Mouse (Mus musculus): ENCODE results near the gene Map3k14. TPM values are rescaled to one million over a fixed set of nuclear protein-coding genes. Genes with fewer than 3 reads are reported as not detected.

The Map3k14 gene
- polyA plus RNA-seq, 1 experiment, result 49.6 TPM

DNA sequence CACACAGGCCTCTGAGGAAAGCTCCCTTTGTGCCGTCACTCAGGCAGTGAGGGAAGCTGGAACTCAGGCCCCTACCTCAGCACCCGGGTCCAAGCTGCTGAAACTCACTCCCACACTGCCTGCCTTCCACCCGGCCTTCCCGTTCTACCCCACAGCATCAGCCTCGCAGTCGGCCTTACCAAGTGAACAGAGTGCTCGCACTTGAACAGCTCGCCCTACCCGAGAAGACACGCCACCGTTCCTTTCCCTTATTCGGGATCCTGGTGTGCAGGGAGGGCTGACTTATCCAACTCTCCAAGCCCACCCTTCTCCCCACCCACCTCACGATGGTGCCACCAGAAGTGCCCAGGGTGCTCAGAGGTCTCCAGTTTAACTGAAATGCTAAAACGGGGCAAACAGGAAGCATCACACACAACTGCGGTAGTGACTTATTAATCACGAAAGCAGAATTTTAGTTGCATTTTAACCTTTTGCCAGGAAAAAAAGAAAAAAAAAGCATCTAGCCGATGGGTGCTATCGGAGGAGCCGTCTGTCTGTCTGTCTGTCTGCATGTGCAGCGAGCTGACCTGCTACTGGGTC, 2.8 kb downstream of the Map3k14 start:
- H3K4me1 ChIP-seq (ENCODE audit: control insufficient read depth, insufficient read depth, insufficient read length), result peaks cover 28% of the 10 kb centered on the region; the same call in 1 of the 2 replicates
- no peaks in the 10 kb centered on the region for H3K27me3 ChIP-seq (ENCODE audit: control insufficient read depth, insufficient read depth, low read length)
- WGBS, result 4% methylated on average over 20 of the region's 20 CpGs
- H3K4me3 ChIP-seq (ENCODE audit: extremely low read depth, insufficient read depth, insufficient read length), result peak overlapping the region; percentile 62
- peak overlapping the region; percentile 86 for H3K27ac ChIP-seq (ENCODE audit: insufficient read depth, low read length)
- TF ChIP-seq POLR2A (IDR thresholded peaks at IDR 0.05; ENCODE audit: low read depth, low read length) (no peak), CTCF (IDR thresholded peaks at IDR 0.05; ENCODE audit: extremely low read depth, insufficient read depth, insufficient read length, insufficient replicate concordance) (no peak)
- H3K36me3 ChIP-seq (ENCODE audit: control insufficient read depth, insufficient read depth, low read length), result no peaks in the 10 kb centered on the region
- DNase-seq (ENCODE audit: low read depth in 1 of 2, low spot score in 2 of 2), result no peak

DNA sequence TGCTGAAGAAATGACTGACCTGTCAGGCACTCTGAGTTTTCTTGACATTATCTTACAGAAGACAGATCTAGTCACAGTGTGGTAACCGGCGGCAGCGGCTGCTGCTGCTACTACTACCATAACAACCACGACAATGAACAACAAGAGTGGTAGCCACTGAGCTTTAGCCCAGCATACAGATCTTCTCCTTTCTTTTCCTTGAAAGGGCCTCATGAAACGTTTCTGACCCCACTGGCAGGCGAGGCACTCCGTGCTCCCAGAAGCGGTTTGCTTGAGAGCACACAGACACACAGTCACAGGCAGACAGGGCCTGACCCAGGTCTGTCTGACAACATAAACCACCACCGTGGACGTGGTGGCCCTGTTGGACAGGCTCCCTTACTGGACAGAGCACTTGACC, 3.7 kb downstream of the Map3k14 start:
- no peak for DNase-seq (ENCODE audit: low read depth in 1 of 2, low spot score in 2 of 2)
- Histone ChIP-seq H3K27me3 (ENCODE audit: control insufficient read depth, insufficient read depth, low read length) (no peaks in the 10 kb centered on the region), H3K4me1 (ENCODE audit: control insufficient read depth, insufficient read depth, insufficient read length) (peaks cover 35% of the 10 kb centered on the region; the same call in 1 of the 2 replicates), H3K4me3 (ENCODE audit: extremely low read depth, insufficient read depth, insufficient read length) (peak overlapping the region; percentile 41), H3K27ac (ENCODE audit: insufficient read depth, low read length) (peak overlapping the region; percentile 92), H3K36me3 (ENCODE audit: control insufficient read depth, insufficient read depth, low read length) (no peaks in the 10 kb centered on the region)
- WGBS, result 13% methylated on average over 10 of the region's 10 CpGs
- TF ChIP-seq CTCF (IDR thresholded peaks at IDR 0.05; ENCODE audit: extremely low read depth, insufficient read depth, insufficient read length, insufficient replicate concordance), result no peak
- no peak for TF ChIP-seq POLR2A (IDR thresholded peaks at IDR 0.05; ENCODE audit: low read depth, low read length)

DNA sequence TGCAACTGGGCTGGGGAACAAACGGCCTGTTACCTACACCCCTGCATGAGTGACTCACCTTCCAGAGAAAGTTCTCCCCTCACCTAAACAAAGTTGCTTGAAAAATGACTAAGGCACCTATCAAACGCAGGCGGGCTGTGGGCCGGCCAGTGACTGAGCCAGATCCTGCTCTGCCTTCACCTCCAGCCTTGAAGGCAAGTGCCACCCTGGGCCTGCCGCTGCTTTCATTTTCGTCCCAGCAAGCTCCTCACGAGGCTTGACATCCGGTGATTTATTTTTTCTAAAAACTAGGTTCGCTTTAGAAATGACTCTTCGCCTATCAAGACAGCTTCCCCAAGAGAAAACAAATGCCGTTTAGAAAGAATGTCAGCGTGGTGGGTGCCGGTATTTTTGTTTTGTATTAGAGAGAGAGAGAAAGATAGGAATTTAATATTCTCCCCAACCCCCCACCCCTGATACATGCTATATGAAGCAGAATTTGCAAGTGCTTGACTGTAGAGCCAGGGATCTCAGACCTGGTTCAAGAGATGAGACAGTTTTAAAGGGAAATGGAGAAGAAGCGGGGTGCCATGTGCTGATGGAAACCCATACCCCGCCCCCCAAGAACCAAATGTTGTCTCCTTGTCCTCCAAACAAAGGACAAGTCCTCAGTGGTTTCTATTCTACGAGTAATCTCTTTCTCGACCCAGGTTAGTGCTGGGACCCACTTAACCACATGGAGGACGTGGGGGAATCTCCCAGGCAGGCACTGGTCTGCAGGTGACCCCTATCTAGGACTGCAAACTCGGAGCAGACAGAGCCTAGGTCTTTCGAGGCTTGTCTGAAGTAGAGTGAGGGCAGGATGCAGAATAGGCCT, 4.6 kb downstream of the Map3k14 start:
- no peaks in the 10 kb centered on the region for H3K27me3 ChIP-seq (ENCODE audit: control insufficient read depth, insufficient read depth, low read length)
- TF ChIP-seq CTCF (IDR thresholded peaks at IDR 0.05; ENCODE audit: extremely low read depth, insufficient read depth, insufficient read length, insufficient replicate concordance) (no peak), POLR2A (IDR thresholded peaks at IDR 0.05; ENCODE audit: low read depth, low read length) (peak; percentile 33; the same call in 1 of the 2 replicates)
- peak overlapping the region; percentile 48 for H3K4me3 ChIP-seq (ENCODE audit: extremely low read depth, insufficient read depth, insufficient read length)
- peak; percentile 70 to 74 for DNase-seq (ENCODE audit: low read depth in 1 of 2, low spot score in 2 of 2)
- peaks cover 39% of the 10 kb centered on the region; the same call in 1 of the 2 replicates for H3K4me1 ChIP-seq (ENCODE audit: control insufficient read depth, insufficient read depth, insufficient read length)
- WGBS, result 3% methylated on average over 20 of the region's 20 CpGs
- no peaks in the 10 kb centered on the region for H3K36me3 ChIP-seq (ENCODE audit: control insufficient read depth, insufficient read depth, low read length)
- peak overlapping the region; percentile 92 for H3K27ac ChIP-seq (ENCODE audit: insufficient read depth, low read length)

DNA sequence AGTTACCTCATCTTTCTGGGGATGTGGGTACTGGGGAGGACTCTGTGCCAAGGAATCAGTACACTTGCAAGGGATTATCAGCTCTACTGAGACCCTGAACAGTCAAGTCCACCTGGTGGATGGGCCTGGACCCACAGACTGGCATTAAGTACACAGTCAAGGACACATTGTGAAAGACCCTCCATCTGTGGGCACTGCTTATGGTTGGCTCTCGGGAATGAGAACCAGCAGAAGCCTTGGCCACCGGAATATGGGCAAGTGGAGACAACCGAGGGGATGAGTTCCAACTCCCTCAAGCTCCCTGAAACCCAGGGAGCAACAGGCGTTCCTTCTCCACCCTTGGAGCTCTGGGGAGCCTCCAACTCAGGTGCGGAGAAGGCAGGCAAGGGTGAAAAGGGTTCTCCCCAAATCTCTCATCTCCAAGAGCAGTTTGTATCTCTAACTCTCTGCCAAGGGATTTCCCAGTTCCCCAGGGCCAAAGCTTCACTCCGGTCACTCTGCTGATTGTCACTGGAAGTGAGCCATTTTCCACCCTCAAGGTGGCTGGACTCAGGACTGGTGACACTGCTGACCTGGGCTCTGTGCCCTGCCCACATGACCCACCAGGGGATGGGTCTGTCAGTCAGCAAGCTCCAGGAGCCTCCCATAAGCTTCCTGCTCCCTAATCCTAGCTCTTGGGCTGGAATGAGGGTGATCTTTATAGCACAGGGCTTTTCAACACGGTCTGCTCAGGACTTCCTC, 5.4 kb downstream of the Map3k14 start:
- H3K4me1 ChIP-seq (ENCODE audit: control insufficient read depth, insufficient read depth, insufficient read length), result peaks cover 46% of the 10 kb centered on the region; the same call in 1 of the 2 replicates
- WGBS, result 72% methylated on average over 7 of the region's 7 CpGs
- TF ChIP-seq POLR2A (IDR thresholded peaks at IDR 0.05; ENCODE audit: low read depth, low read length) (no peak), CTCF (IDR thresholded peaks at IDR 0.05; ENCODE audit: extremely low read depth, insufficient read depth, insufficient read length, insufficient replicate concordance) (no peak)
- H3K27me3 ChIP-seq (ENCODE audit: control insufficient read depth, insufficient read depth, low read length), result no peaks in the 10 kb centered on the region
- DNase-seq (ENCODE audit: low read depth in 1 of 2, low spot score in 2 of 2), result no peak
- H3K27ac ChIP-seq (ENCODE audit: insufficient read depth, low read length), result peak overlapping the region; percentile 92
- peak overlapping the region; percentile 28; the same call in 1 of the 2 replicates for H3K4me3 ChIP-seq (ENCODE audit: extremely low read depth, insufficient read depth, insufficient read length)
- no peaks in the 10 kb centered on the region for H3K36me3 ChIP-seq (ENCODE audit: control insufficient read depth, insufficient read depth, low read length)

DNA sequence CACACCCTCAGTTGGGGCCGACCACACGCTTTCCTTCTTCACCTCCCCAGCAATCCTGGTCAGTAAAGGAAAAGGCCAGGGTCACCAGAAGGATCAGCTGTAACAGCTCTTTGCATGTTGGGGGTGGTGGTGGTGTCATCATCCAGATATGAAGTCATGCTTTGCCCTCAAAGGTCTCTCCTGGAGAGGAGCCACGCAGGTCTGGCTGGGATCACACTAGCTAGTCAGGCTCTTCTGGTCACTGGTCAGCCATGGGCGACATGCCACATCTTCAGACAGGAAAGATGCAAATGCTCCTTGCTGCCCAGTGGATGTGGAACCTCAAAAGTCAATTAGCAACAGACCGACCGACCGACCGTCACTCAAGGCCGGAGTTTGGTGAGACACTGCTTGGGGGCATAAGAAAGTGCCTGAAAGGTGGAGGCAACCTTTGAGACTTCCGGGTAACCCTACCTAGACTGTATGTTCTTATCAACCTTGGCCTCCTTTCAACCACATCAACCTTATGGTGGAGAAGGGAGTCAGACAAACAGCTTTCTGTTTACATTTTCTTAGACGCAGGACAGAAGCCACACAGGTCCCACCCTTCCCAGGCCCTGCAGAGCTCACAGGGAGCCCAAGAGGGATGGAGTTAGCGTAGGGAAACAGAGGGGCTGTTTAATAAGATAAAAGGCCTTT, 6.6 kb downstream of the Map3k14 start:
- 80% methylated on average over 12 of the region's 12 CpGs for WGBS
- H3K27ac ChIP-seq (ENCODE audit: insufficient read depth, low read length), result peak overlapping the region; percentile 43
- TF ChIP-seq POLR2A (IDR thresholded peaks at IDR 0.05; ENCODE audit: low read depth, low read length) (no peak), CTCF (IDR thresholded peaks at IDR 0.05; ENCODE audit: extremely low read depth, insufficient read depth, insufficient read length, insufficient replicate concordance) (no peak)
- H3K27me3 ChIP-seq (ENCODE audit: control insufficient read depth, insufficient read depth, low read length), result no peaks in the 10 kb centered on the region
- DNase-seq (ENCODE audit: low read depth in 1 of 2, low spot score in 2 of 2), result no peak
- no peak overlapping the region for H3K4me3 ChIP-seq (ENCODE audit: extremely low read depth, insufficient read depth, insufficient read length)
- H3K4me1 ChIP-seq (ENCODE audit: control insufficient read depth, insufficient read depth, insufficient read length), result peaks cover 52% of the 10 kb centered on the region; the same call in 1 of the 2 replicates
- no peaks in the 10 kb centered on the region for H3K36me3 ChIP-seq (ENCODE audit: control insufficient read depth, insufficient read depth, low read length)

DNA sequence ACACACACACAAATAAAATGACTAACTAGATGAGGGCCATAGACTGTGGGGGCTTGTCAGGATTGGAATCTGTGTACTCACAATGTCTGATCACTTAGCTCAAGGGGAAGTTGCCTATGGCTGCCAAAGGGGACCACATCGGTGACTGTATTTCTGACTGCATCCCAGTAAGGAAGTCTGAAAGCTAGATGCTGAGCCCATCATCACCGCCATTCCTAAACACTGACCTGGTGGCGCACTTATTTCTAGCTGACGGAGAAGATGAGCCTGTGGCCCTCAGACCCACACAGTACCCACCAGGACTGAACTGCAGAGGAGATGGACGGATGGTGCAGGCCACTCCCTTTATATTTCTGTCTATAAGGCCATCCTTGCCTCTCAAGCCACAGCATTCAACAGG, 7.2 kb downstream of the Map3k14 start:
- no peak for DNase-seq (ENCODE audit: low read depth in 1 of 2, low spot score in 2 of 2)
- peak overlapping the region; percentile 43; the same call in 1 of the 2 replicates for H3K27ac ChIP-seq (ENCODE audit: insufficient read depth, low read length)
- peaks cover 54% of the 10 kb centered on the region; the same call in 1 of the 2 replicates for H3K4me1 ChIP-seq (ENCODE audit: control insufficient read depth, insufficient read depth, insufficient read length)
- no peaks in the 10 kb centered on the region for H3K36me3 ChIP-seq (ENCODE audit: control insufficient read depth, insufficient read depth, low read length)
- 85% methylated on average over 5 of the region's 5 CpGs for WGBS
- no peak overlapping the region for H3K4me3 ChIP-seq (ENCODE audit: extremely low read depth, insufficient read depth, insufficient read length)
- H3K27me3 ChIP-seq (ENCODE audit: control insufficient read depth, insufficient read depth, low read length), result no peaks in the 10 kb centered on the region
- TF ChIP-seq CTCF (IDR thresholded peaks at IDR 0.05; ENCODE audit: extremely low read depth, insufficient read depth, insufficient read length, insufficient replicate concordance) (no peak), POLR2A (IDR thresholded peaks at IDR 0.05; ENCODE audit: low read depth, low read length) (no peak)

All from spleen, adult 2 months (tissue).